Mouse (Mus musculus) embryo, embryonic 10 days (tissue): ENCODE data around the gene Tmem132e.

Experiments
- DNase-seq: peaks from one replicate; pipeline ENCODE4 v3.0.0-alpha.2; 2015; ENCODE audit warnings: low spot score

Gene Tmem132e

GRCm38 (mm10) chr11:82434091-82434831, 45.6 kb downstream of the Tmem132e start:
- peak; percentile 43 for DNase-seq

DNA sequence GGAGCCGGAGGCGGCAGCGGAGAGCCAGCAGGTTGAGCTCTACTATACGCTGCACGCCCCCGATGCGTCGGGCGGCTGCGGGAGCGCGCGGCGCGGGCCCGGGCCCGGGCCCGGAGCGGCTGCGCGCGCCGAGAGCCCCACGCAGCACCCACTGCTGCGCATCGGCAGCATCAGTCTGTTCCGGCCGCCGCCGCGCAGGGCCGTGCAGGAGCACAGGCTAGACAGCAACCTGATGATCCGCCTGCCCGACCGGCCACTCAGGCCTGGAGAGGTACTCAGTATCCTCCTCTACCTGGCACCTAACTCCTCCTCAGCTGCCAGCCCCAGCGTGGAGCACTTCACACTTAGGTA, 46.1 kb downstream of the Tmem132e start:
- DNase-seq, result no peak

GRCm38 (mm10) chr11:82448485-82448884, 59.8 kb downstream of the Tmem132e start:
- no peak for DNase-seq

DNA sequence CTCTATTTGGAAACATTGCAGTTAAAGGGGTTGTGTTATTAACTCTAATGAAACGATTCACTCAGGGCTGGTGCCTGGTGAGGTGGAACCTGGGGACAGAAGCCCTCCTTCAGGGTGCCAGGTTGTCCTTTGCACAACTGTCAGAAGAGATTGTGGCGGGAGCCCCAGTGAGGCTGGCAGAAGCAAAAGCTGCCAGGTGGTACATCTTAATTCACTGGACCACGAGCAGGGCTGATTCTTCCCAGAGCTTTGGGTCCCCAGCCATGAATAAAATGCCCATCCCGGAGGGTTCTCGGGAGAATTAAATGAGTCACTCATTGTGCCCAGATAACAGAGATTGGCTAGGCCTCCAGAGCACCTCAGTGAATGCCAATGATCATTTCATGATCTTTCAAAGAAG, 63.8 kb downstream of the Tmem132e start:
- DNase-seq, result no peak

DNA sequence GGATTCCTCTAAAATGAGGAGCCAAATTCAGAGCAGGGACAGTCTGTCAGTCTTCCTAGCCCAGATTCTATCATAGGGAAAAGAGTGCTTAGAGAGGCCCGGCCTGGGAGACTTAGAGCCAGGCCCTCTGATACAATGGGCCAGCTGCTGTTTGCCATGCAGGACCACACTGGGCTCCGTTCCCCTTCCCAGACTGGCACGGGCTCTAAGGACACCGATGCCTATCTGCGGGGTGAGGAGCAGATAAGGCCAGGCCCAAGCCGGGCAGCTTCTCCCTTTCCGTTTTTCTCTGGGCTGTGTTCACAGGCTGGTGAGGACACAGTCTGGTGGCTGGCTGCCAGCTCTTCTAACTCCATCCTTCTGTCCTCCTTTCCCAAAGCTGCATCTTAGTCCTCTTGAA, 64.5 kb downstream of the Tmem132e start:
- DNase-seq, result no peak

DNA sequence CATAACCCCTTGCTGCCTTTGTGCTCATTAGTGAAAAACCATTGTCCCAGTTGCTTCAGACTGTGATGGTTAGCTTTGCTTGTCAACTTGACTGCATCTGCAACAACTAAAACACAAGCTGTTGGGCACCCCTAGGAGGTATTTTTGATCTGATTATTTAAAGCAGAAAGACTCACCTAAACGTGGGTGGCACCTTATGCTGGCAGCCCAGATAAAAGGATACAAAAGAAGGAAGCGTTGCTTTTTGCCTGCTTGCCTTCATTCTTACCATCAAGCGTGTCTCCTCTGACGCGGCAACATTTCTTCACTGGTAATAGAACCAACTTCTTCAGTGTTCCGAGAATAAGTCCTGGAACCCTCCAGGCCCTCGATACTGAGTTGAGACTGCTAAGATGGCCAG, 72.6 kb downstream of the Tmem132e start:
- no peak for DNase-seq

DNA sequence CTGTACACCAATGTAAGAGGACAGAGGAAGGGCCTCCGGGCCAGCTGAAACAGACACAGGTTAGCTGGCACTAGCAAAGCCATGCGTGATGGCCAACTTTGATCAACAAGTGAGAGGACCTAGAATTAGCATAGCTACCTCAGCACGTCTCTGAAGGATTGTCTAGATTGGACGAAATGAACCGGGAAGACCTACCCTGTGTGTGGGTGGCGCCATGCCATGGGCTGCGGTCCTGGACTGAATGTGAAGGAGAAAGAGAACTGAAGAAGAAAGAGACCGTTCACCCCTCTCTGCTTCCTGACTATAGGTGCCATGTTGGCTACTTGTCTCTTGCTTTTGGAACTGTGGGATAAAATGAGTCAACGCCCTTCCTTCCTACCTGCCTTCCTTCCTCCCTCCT, 76.8 kb downstream of the Tmem132e start:
- DNase-seq, result no peak

- DNase-seq, result no peak
Measured at GRCm38 (mm10) chr11:82467218-82467617, 78.5 kb downstream of the Tmem132e start.

DNA sequence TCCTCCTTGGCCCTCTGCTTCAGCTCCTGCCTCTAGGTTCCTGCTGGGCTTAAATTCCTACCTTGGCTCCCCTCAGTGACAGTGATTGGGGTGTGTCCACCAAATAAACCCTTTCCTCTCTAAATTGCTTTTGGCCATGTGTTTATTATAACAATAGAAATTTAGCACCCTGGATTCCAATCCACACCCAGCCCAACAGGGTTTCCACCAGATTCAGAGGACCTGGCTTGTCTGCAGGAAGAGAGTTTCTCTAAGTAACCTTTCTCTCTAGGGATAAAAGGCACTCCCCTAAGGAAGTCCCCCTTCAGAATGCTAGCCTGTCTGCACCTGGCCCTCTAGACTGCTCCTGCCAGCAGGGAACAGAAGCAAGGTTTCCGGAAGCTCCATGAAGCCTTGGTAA, 82.4 kb downstream of the Tmem132e start:
- DNase-seq, result no peak

DNA sequence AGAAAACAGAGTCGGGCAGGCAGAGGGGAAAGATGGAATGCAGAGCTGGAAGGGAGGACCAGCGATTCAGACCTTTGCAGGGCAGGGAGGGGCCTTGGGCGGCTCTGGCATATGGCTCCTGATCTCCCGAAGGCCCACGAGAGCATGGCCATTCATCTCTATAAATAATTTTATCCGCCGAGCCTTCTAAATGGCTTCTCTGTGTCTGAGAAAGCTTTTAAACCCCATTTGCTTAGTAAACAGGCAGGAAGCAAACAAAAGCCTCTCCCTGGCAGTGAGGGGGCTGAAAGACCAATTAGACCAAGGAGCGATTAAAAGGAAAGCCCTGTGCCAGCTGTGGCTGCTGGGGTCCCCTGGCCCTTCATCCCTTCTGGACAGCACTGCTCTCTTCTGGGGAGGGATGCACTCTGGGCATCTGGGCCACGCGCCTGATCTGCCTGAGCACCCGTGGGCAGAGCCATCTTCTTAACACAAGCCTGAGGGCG, 84.5 kb downstream of the Tmem132e start:
- DNase-seq, result no peak

GRCm38 (mm10) chr11:82476092-82476491, 87.4 kb downstream of the Tmem132e start:
- no peak for DNase-seq

- DNase-seq, result no peak
Measured at GRCm38 (mm10) chr11:82477412-82477811, 88.7 kb downstream of the Tmem132e start.

GRCm38 (mm10) chr11:82480941-82481340, 92.2 kb downstream of the Tmem132e start:
- DNase-seq, result no peak

GRCm38 (mm10) chr11:82487359-82488086, 98.8 kb downstream of the Tmem132e start:
- DNase-seq, result peak; percentile 70

GRCm38 (mm10) chr11:82490896-82491295, 102.2 kb downstream of the Tmem132e start:
- no peak for DNase-seq
